Mouse (Mus musculus) gastrocnemius, postnatal 4 days (tissue): Measurements from ENCODE around the gene Iqcn. TPM values are rescaled to one million over a fixed set of nuclear protein-coding genes. Genes with fewer than 3 reads are reported as not detected.

ENCODE experiments used
- total RNA-seq, 2 experiments: library from RNA; stranded (reverse); gene quantifications; 2 replicates each; pipeline ENCODE4 v1.2.3; 2021

The Iqcn gene
- total RNA-seq, 2 experiments from 2014 or later = not detected

Other genes with a start within 250 kb of the Iqcn start
- 1 to 10 TPM; 8.1 to 10.0 TPM for gene Klhl26, start 226.5 kb upstream of the Iqcn start, total RNA-seq
- gene Tmem59l, start 216.1 kb upstream of the Iqcn start, total RNA-seq = not detected
- gene Crlf1, start 210.3 kb upstream of the Iqcn start, total RNA-seq = 1 to 10 TPM; 3.7 to 4.7 TPM
- 100 to 1,000 TPM; 118 to 119 TPM for gene Rex1bd, start 196.7 kb upstream of the Iqcn start, total RNA-seq
- gene Uba52, start 192.7 kb upstream of the Iqcn start, total RNA-seq = 1,000 to 10,000 TPM; 1,604 to 1,674 TPM
- 100 to 1,000 TPM; 162 to 184 TPM for gene Fkbp8, start 175.7 kb upstream of the Iqcn start, total RNA-seq
- 10 to 100 TPM; 57.6 to 60.7 TPM for gene Kxd1, start 175.5 kb upstream of the Iqcn start, total RNA-seq
- gene Ell, start 164.0 kb upstream of the Iqcn start, total RNA-seq = 10 to 100 TPM; 16.1 to 18.2 TPM
- 10 to 100 TPM; 22.8 to 31.3 TPM for gene Isyna1, start 109.1 kb upstream of the Iqcn start, total RNA-seq
- 10 to 100 TPM; 49.6 to 60.7 TPM for gene Ssbp4, start 94.6 kb upstream of the Iqcn start, total RNA-seq
- 1 to 10 TPM; 2.5 to 3.2 TPM for gene Lrrc25, start 87.3 kb upstream of the Iqcn start, total RNA-seq
- under 1 TPM; 0.32 to 0.39 TPM for gene Gdf15, start 71.0 kb upstream of the Iqcn start, total RNA-seq
- gene Pgpep1, start 43.1 kb upstream of the Iqcn start, total RNA-seq = 10 to 100 TPM; 41.4 to 47.0 TPM
- 10 to 100 TPM; 70.1 to 84.7 TPM for gene Lsm4, start 30.2 kb upstream of the Iqcn start, total RNA-seq
- gene Jund, start 4.5 kb upstream of the Iqcn start, total RNA-seq = 100 to 1,000 TPM; 201 to 228 TPM
- not detected for gene Gm3336, start 15.1 kb downstream of the Iqcn start, total RNA-seq
- gene Pde4c, start 20.3 kb downstream of the Iqcn start, total RNA-seq = 1 to 10 TPM; 1.4 to 1.5 TPM
- 10 to 100 TPM; 41.0 to 44.4 TPM for gene Rab3a, start 51.2 kb downstream of the Iqcn start, total RNA-seq
- gene Mpv17l2, start 57.5 kb downstream of the Iqcn start, total RNA-seq = 10 to 100 TPM; 27.0 to 27.4 TPM
- 10 to 100 TPM; 65.2 to 73.0 TPM for gene Pik3r2, start 73.3 kb downstream of the Iqcn start, total RNA-seq
- 10 to 100 TPM; 12.3 to 14.6 TPM for gene Mast3, start 101.6 kb downstream of the Iqcn start, total RNA-seq
- not detected for gene Il12rb1, start 105.0 kb downstream of the Iqcn start, total RNA-seq
- 1 to 10 TPM; 3.9 to 7.0 TPM for gene Arrdc2, start 136.3 kb downstream of the Iqcn start, total RNA-seq
- 1 to 10 TPM; 1.7 to 1.8 TPM for gene Kcnn1, start 159.8 kb downstream of the Iqcn start, total RNA-seq
- 10 to 100 TPM; 37.5 to 40.1 TPM for gene Ccdc124, start 170.5 kb downstream of the Iqcn start, total RNA-seq
- gene Slc5a5, start 189.3 kb downstream of the Iqcn start, total RNA-seq = not detected
- gene Rpl18a, start 194.0 kb downstream of the Iqcn start, total RNA-seq = 1,000 to 10,000 TPM; 1,846 to 1,982 TPM
- 10 to 100 TPM; 36.1 to 38.1 TPM for gene Map1s, start 202.5 kb downstream of the Iqcn start, total RNA-seq